Mouse (Mus musculus) intestine, postnatal 0 days (tissue): ENCODE results near the gene Plxnb1. TPM values are rescaled to one million over a fixed set of nuclear protein-coding genes. Genes with fewer than 3 reads are reported as not detected.

Source experiments
- ATAC-seq: fragments of 200-750 bp; cut with Nextera tagmentation; 2 replicates; pipeline ENCODE4 v1.8.0; 2017; ENCODE audit warnings: mild to moderate bottlenecking, moderate TSS enrichment, moderate library complexity
- H3K27ac ChIP-seq: fragments of 300-500 bp; sonication (generic); 2 replicates; pipeline ENCODE4 v1.5.1; 2014; ENCODE audit warnings: mild to moderate bottlenecking, low read depth, low read length, moderate library complexity
- H3K27me3 ChIP-seq: fragments of 300-500 bp; sonication (generic); replicated peaks from 2 replicates; pipeline ENCODE4 v1.6.1; 2014; ENCODE audit warnings: low read length, mixed read lengths; ENCODE audit not compliant: control insufficient read depth, insufficient read depth
- H3K36me3 ChIP-seq: fragments of 300-500 bp; sonication (generic); 2 replicates; pipeline ENCODE4 v1.6.1; 2014; ENCODE audit warnings: mild to moderate bottlenecking, moderate library complexity; ENCODE audit not compliant: control insufficient read depth, insufficient read depth
- H3K4me1 ChIP-seq: fragments of 300-500 bp; sonication (generic); replicated peaks from 2 replicates; pipeline ENCODE4 v1.6.1; 2014; ENCODE audit warnings: antibody characterized with exemption, low read length, mixed read lengths; ENCODE audit not compliant: control insufficient read depth, insufficient read depth
- H3K4me2 ChIP-seq: fragments of 300-500 bp; sonication (generic); replicated peaks from 2 replicates; pipeline ENCODE4 v1.6.1; 2014; ENCODE audit warnings: low read depth, mild to moderate bottlenecking, moderate library complexity
- H3K4me3 ChIP-seq: fragments of 300-500 bp; sonication (generic); 2 replicates; pipeline ENCODE4 v1.5.1; 2014; ENCODE audit warnings: low read depth, low read length
- H3K9ac ChIP-seq: fragments of 300-500 bp; sonication (generic); 2 replicates; pipeline ENCODE4 v1.6.1; 2014; ENCODE audit warnings: mild to moderate bottlenecking, low read depth, low read length
- H3K9me3 ChIP-seq: fragments of 300-500 bp; sonication (generic); 2 replicates; pipeline ENCODE4 v1.6.1; 2016; ENCODE audit warnings: mixed run types; ENCODE audit not compliant: control insufficient read depth
- CTCF ChIP-seq: sonication (generic); IDR thresholded peaks from 2 replicates; pipeline ENCODE4 v1.5.1; 2016; ENCODE audit warnings: low read depth, mild to moderate bottlenecking, control low read depth, antibody characterized with exemption, moderate library complexity
- WGBS: fragments of 180-500 bp; shearing (Covaris S2); extraction: QIAGEN DNeasy Blood & Tissue Kit; methylation state at CpG from one replicate; pipeline ENCODE4 v1.1.7; 2014; 5-methylcytosine and 5-hydroxymethylcytosine counted together
- polyA plus RNA-seq: library from polyadenylated mRNA; unstranded; fragments of >200 nt; fragmentation: Nextera tagmentation; extraction: Ambion mirVana; gene quantifications from 2 replicates; pipeline ENCODE4 v1.2.1, GENCODE M21; 2015

The Plxnb1 gene
- polyA plus RNA-seq, 1 experiment from 2014 or later = 1.6 TPM

- TF ChIP-seq CTCF = no peak
- Histone ChIP-seq H3K4me2 (peak overlapping the region; percentile 70; the same call in 1 of the 2 replicates), H3K27me3 (no peaks in the 10 kb centered on the region), H3K4me3 (no peak overlapping the region), H3K4me1 (no peaks in the 10 kb centered on the region), H3K9me3 (no peaks in the 10 kb centered on the region), H3K36me3 (peaks cover 8% of the 10 kb centered on the region; the same call in 1 of the 2 replicates), H3K27ac (no peak overlapping the region), H3K9ac (no peak overlapping the region)
- no peak for ATAC-seq
- WGBS = 68% methylated on average over 3 of the region's 3 CpGs
These were observed 14.7 kb upstream of the Plxnb1 start for GRCm38 (mm10) chr9:109080516-109080915.

GRCm38 (mm10) chr9:109081749-109082123, 13.5 kb upstream of the Plxnb1 start:
- Histone ChIP-seq H3K4me1 (no peaks in the 10 kb centered on the region), H3K36me3 (peaks cover 8% of the 10 kb centered on the region; the same call in 1 of the 2 replicates), H3K4me2 (peak overlapping the region; percentile 70), H3K4me3 (peak overlapping the region; percentile 63), H3K27me3 (no peaks in the 10 kb centered on the region), H3K9ac (peak overlapping the region; percentile 63), H3K27ac (peak overlapping the region; percentile 69), H3K9me3 (no peaks in the 10 kb centered on the region)
- TF ChIP-seq CTCF = no peak
- 0 out of 2 replicates have a peak, but pooled peaks have one; percentile 2 for ATAC-seq
- under 1% methylated on average over 11 of the region's 11 CpGs for WGBS

- peak within 1 kb of the TSS; percentile 69 for H3K27ac ChIP-seq
- TF ChIP-seq CTCF = no peak
- H3K9ac ChIP-seq = peak within 1 kb of the TSS; percentile 63
- H3K4me2 ChIP-seq = peak within 1 kb of the TSS; percentile 70
- no peaks in the 10 kb centered on the region for H3K27me3 ChIP-seq
- no peaks in the 10 kb centered on the region for H3K9me3 ChIP-seq
- H3K4me1 ChIP-seq = no peaks in the 10 kb centered on the region
- H3K36me3 ChIP-seq = peaks cover 8% of the 10 kb centered on the region; the same call in 1 of the 2 replicates
- WGBS = under 1% methylated on average over 37 of the region's 37 CpGs
- H3K4me3 ChIP-seq = peak within 1 kb of the TSS; percentile 63
- ATAC-seq = peak; percentile 95
These were observed 12.9 kb upstream of the Plxnb1 start, which contains the start of the genes Ccdc51 and Tma7 for GRCm38 (mm10) chr9:109082124-109082800. TSS of gene Ccdc51 (plus strand) at chr9:109082493. TSS of gene Tma7 (minus strand) at chr9:109082587.

GRCm38 (mm10) chr9:109084922-109085321, 10.3 kb upstream of the Plxnb1 start:
- Histone ChIP-seq H3K27me3 (no peaks in the 10 kb centered on the region), H3K4me1 (no peaks in the 10 kb centered on the region), H3K36me3 (peaks cover 4% of the 10 kb centered on the region; the same call in 1 of the 2 replicates), H3K4me3 (no peak overlapping the region), H3K9me3 (no peaks in the 10 kb centered on the region), H3K27ac (no peak overlapping the region), H3K9ac (no peak overlapping the region), H3K4me2 (no peak overlapping the region)
- TF ChIP-seq CTCF = peak; percentile 72
- no peak for ATAC-seq
- 15% methylated on average over 2 of the region's 2 CpGs for WGBS

GRCm38 (mm10) chr9:109087987-109088386, 7.2 kb upstream of the Plxnb1 start:
- no peak overlapping the region for H3K9ac ChIP-seq

GRCm38 (mm10) chr9:109090446-109090845, 4.7 kb upstream of the Plxnb1 start:
- no peaks in the 10 kb centered on the region for H3K9me3 ChIP-seq
- no peak overlapping the region for H3K27ac ChIP-seq
- ATAC-seq = no peak
- 0 out of 2 replicates have a peak, but pooled peaks cover 6% of the 10 kb centered on the region for H3K4me1 ChIP-seq
- peaks cover 17% of the 10 kb centered on the region for H3K36me3 ChIP-seq
- 64% methylated on average over 15 of the region's 15 CpGs for WGBS
- H3K27me3 ChIP-seq = no peaks in the 10 kb centered on the region
- no peak overlapping the region for H3K9ac ChIP-seq
- no peak overlapping the region for H3K4me3 ChIP-seq
- H3K4me2 ChIP-seq = no peak overlapping the region
- no peak for TF ChIP-seq CTCF

More at GRCm38 (mm10) chr9:109087987-109088386, 7.2 kb upstream of the Plxnb1 start:
- ATAC-seq = no peak
- peaks cover 17% of the 10 kb centered on the region for H3K36me3 ChIP-seq
- no peak overlapping the region for H3K4me3 ChIP-seq
- no peak overlapping the region for H3K4me2 ChIP-seq
- peak; percentile 76 for TF ChIP-seq CTCF
- no peak overlapping the region for H3K27ac ChIP-seq
- H3K4me1 ChIP-seq = no peaks in the 10 kb centered on the region
- WGBS = 16% methylated on average over 5 of the region's 5 CpGs
- H3K9me3 ChIP-seq = no peaks in the 10 kb centered on the region
- no peaks in the 10 kb centered on the region for H3K27me3 ChIP-seq
